Mouse (Mus musculus): ENCODE results near the gene Gm10778. TPM values are rescaled to one million over a fixed set of nuclear protein-coding genes. Genes with fewer than 3 reads are reported as not detected.
"Not testable (repeated sequence)": the region's sequence is repeated elsewhere in the genome, so short reads cannot be mapped to it uniquely, and the experiment has no call there.

Gm10778 gene
- polyA plus RNA-seq, 1 experiment from 2014 or later = 1.7 TPM

- H3K9ac ChIP-seq = peak overlapping the region; percentile 91; the same call in 1 of the 2 replicates
Observed at GRCm38 (mm10) chr10:81644716-81645115, 4.1 kb upstream of the Gm10778 start.

GRCm38 (mm10) chr10:81645391-81645790, 3.5 kb upstream of the Gm10778 start:
- Histone ChIP-seq H3K9me3 (replicated peaks) (no peaks in the 10 kb centered on the region), H3K36me3 (no peaks in the 10 kb centered on the region)

More at GRCm38 (mm10) chr10:81644716-81645115, 4.1 kb upstream of the Gm10778 start:
- no peaks in the 10 kb centered on the region for H3K9me3 ChIP-seq (replicated peaks)
- ATAC-seq (ENCODE audit: low read depth) = no peak
- H3K4me2 ChIP-seq = peak overlapping the region; percentile 97
- no peaks in the 10 kb centered on the region for H3K36me3 ChIP-seq
- no peaks in the 10 kb centered on the region for H3K27me3 ChIP-seq
- WGBS (ENCODE audit: insufficient replicate concordance) = 83% methylated on average over 18 of the region's 18 CpGs
- peaks cover 39% of the 10 kb centered on the region for H3K4me1 ChIP-seq (replicated peaks)
- H3K4me3 ChIP-seq (replicated peaks) = no peak overlapping the region
- no peak for DNase-seq
- H3K27ac ChIP-seq = no peak overlapping the region

GRCm38 (mm10) chr10:81646015-81646555, 2.8 kb upstream of the Gm10778 start:
- Histone ChIP-seq H3K4me3 (replicated peaks) (no peak overlapping the region), H3K27me3 (no peaks in the 10 kb centered on the region), H3K4me1 (replicated peaks) (peaks cover 52% of the 10 kb centered on the region), H3K9ac (no peak overlapping the region), H3K4me2 (no peak overlapping the region), H3K36me3 (no peaks in the 10 kb centered on the region), H3K27ac (no peak overlapping the region), H3K9me3 (replicated peaks) (no peaks in the 10 kb centered on the region)
- whole genome bisulfite sequencing (ENCODE audit: insufficient replicate concordance) = 65% methylated on average over 7 of the region's 7 CpGs
- no peak for ATAC-seq (ENCODE audit: low read depth)
- DNase-seq = no peak

More at GRCm38 (mm10) chr10:81645391-81645790, 3.5 kb upstream of the Gm10778 start:
- Histone ChIP-seq H3K4me1 (replicated peaks) (peaks cover 45% of the 10 kb centered on the region), H3K27ac (no peak overlapping the region), H3K27me3 (no peaks in the 10 kb centered on the region), H3K4me3 (replicated peaks) (no peak overlapping the region), H3K4me2 (no peak overlapping the region), H3K9ac (no peak overlapping the region)
- WGBS (ENCODE audit: insufficient replicate concordance) = 81% methylated on average over 4 of the region's 4 CpGs
- ATAC-seq (ENCODE audit: low read depth) = no peak
- DNase-seq = no peak

GRCm38 (mm10) chr10:81655178-81655577, 6.3 kb downstream of the Gm10778 start:
- Histone ChIP-seq H3K27ac (no peak overlapping the region), H3K4me2 (no peak overlapping the region), H3K27me3 (no peaks in the 10 kb centered on the region), H3K9me3 (replicated peaks) (peaks cover 6% of the 10 kb centered on the region; the same call in 1 of the 2 replicates), H3K4me3 (replicated peaks) (no peak overlapping the region), H3K9ac (no peak overlapping the region), H3K36me3 (peaks cover 48% of the 10 kb centered on the region), H3K4me1 (replicated peaks) (peaks cover 9% of the 10 kb centered on the region)
- DNase-seq (no peak), ATAC-seq (ENCODE audit: low read depth) (no peak)
- 82% methylated on average over 10 of the region's 10 CpGs for WGBS (ENCODE audit: insufficient replicate concordance)

GRCm38 (mm10) chr10:81656174-81656573, 7.3 kb downstream of the Gm10778 start:
- Histone ChIP-seq H3K27ac (no peak overlapping the region), H3K9ac (no peak overlapping the region), H3K4me1 (replicated peaks) (no peaks in the 10 kb centered on the region), H3K4me2 (no peak overlapping the region), H3K27me3 (no peaks in the 10 kb centered on the region), H3K4me3 (replicated peaks) (no peak overlapping the region), H3K36me3 (peaks cover 52% of the 10 kb centered on the region), H3K9me3 (replicated peaks) (peaks cover 6% of the 10 kb centered on the region; the same call in 1 of the 2 replicates)
- ATAC-seq (ENCODE audit: low read depth) (no peak), DNase-seq (no peak)
- WGBS (ENCODE audit: insufficient replicate concordance) = 84% methylated on average over 2 of the region's 2 CpGs

- not testable (repeated sequence) for ATAC-seq (ENCODE audit: low read depth); H3K27ac ChIP-seq; H3K9me3 ChIP-seq (replicated peaks); H3K9ac ChIP-seq; H3K4me2 ChIP-seq; H3K4me1 ChIP-seq (replicated peaks); H3K36me3 ChIP-seq; H3K4me3 ChIP-seq (replicated peaks); DNase-seq; H3K27me3 ChIP-seq
- WGBS (ENCODE audit: insufficient replicate concordance) = no CpG with 5 or more reads among the region's 18 CpGs
Observed at GRCm38 (mm10) chr10:81687114-81687513, 38.3 kb downstream of the Gm10778 start.

- H3K9ac ChIP-seq; H3K4me1 ChIP-seq (replicated peaks); DNase-seq; H3K36me3 ChIP-seq; H3K27ac ChIP-seq; H3K4me2 ChIP-seq; H3K9me3 ChIP-seq (replicated peaks); H3K27me3 ChIP-seq; H3K4me3 ChIP-seq (replicated peaks): not testable (repeated sequence)
- no CpG with 5 or more reads among the region's 46 CpGs for WGBS (ENCODE audit: insufficient replicate concordance)
- ATAC-seq (ENCODE audit: low read depth) = peak; percentile 100
Observed at GRCm38 (mm10) chr10:81704531-81705301, 55.9 kb downstream of the Gm10778 start, which contains the start of gene Zfp433. Gene Zfp433, plus strand, starts transcription at chr10:81704825.

Other genes with a start within 250 kb of the Gm10778 start
- gene Nfic, start 193.4 kb upstream of the Gm10778 start, polyA plus RNA-seq (2015; fragmentation: Nextera tagmentation; extraction: Ambion mirVana) = 9.8 and 9.9 TPM in 2 replicates
- 0.13 and 0.15 TPM in 2 replicates for gene Celf5, start 166.3 kb upstream of the Gm10778 start, polyA plus RNA-seq (2015; fragmentation: Nextera tagmentation; extraction: Ambion mirVana)
- gene Ncln, start 152.7 kb upstream of the Gm10778 start, polyA plus RNA-seq (2015; fragmentation: Nextera tagmentation; extraction: Ambion mirVana) = 41.5 TPM in 2 replicates
- 2.3 and 2.4 TPM in 2 replicates for gene S1pr4, start 148.9 kb upstream of the Gm10778 start, polyA plus RNA-seq (2015; fragmentation: Nextera tagmentation; extraction: Ambion mirVana)
- gene Gna15, start 124.8 kb upstream of the Gm10778 start, polyA plus RNA-seq (2015; fragmentation: Nextera tagmentation; extraction: Ambion mirVana) = 7.2 and 7.5 TPM in 2 replicates
- gene Gna11, start 103.9 kb upstream of the Gm10778 start, polyA plus RNA-seq (2015; fragmentation: Nextera tagmentation; extraction: Ambion mirVana) = 20.0 and 21.4 TPM in 2 replicates
- 201 and 215 TPM in 2 replicates for gene Aes, start 89.6 kb upstream of the Gm10778 start, polyA plus RNA-seq (2015; fragmentation: Nextera tagmentation; extraction: Ambion mirVana)
- 2.3 and 2.7 TPM in 2 replicates for gene Tle2, start 74.5 kb upstream of the Gm10778 start, polyA plus RNA-seq (2015; fragmentation: Nextera tagmentation; extraction: Ambion mirVana)
- gene Tle6, start 48.0 kb upstream of the Gm10778 start, polyA plus RNA-seq (2015; fragmentation: Nextera tagmentation; extraction: Ambion mirVana) = 7.3 and 7.6 TPM in 2 replicates
- gene BC025920, start 42.8 kb upstream of the Gm10778 start, polyA plus RNA-seq (2015; fragmentation: Nextera tagmentation; extraction: Ambion mirVana) = 0.50 and 0.56 TPM in 2 replicates
- gene Sirt6, start 21.3 kb upstream of the Gm10778 start, polyA plus RNA-seq (2015; fragmentation: Nextera tagmentation; extraction: Ambion mirVana) = 10.7 and 10.9 TPM in 2 replicates
- 1.9 and 2.2 TPM in 2 replicates for gene Ankrd24, start 20.5 kb upstream of the Gm10778 start, polyA plus RNA-seq (2015; fragmentation: Nextera tagmentation; extraction: Ambion mirVana)
- 4.8 and 5.7 TPM in 2 replicates for gene Zfp433, start 55.8 kb downstream of the Gm10778 start, polyA plus RNA-seq (2015; fragmentation: Nextera tagmentation; extraction: Ambion mirVana)
- 0.84 and 2.0 TPM in 2 replicates for gene Gm3055, start 122.1 kb downstream of the Gm10778 start, polyA plus RNA-seq (2015; fragmentation: Nextera tagmentation; extraction: Ambion mirVana)
- gene Gm4767, start 163.1 kb downstream of the Gm10778 start, polyA plus RNA-seq (2015; fragmentation: Nextera tagmentation; extraction: Ambion mirVana) = 1.1 and 1.4 TPM in 2 replicates
- gene Gm32687, start 214.9 kb downstream of the Gm10778 start, polyA plus RNA-seq (2015; fragmentation: Nextera tagmentation; extraction: Ambion mirVana) = 2.1 and 3.5 TPM in 2 replicates

Data from liver, embryonic 13.5 days (tissue).